Mouse (Mus musculus) liver, embryonic 14.5 days (tissue): ENCODE measurements around the gene Ndufb5. TPM values are rescaled to one million over a fixed set of nuclear protein-coding genes. Genes with fewer than 3 reads are reported as not detected.

Experiments
- ATAC-seq: fragments of 200-750 bp; cut with Nextera tagmentation; 2 replicates; pipeline ENCODE4 v1.8.0; 2017; ENCODE audit warnings: moderate number of reproducible peaks, mild to moderate bottlenecking, moderate library complexity; ENCODE audit not compliant: insufficient read depth
- DNase-seq, 3 experiments: peaks; one replicate each; pipeline ENCODE4 v3.0.0-alpha.2; 2012 to 2013; ENCODE audit warnings: low read depth in 3 of 3, low spot score in 3 of 3
- H3K27ac ChIP-seq: fragments of 300-500 bp; sonication (generic); 2 replicates; pipeline ENCODE4 v1.5.1; 2014; ENCODE audit warnings: moderate library complexity, mild to moderate bottlenecking, control low read depth, inconsistent platforms
- H3K27me3 ChIP-seq: fragments of 300-500 bp; sonication (generic); 2 replicates; pipeline ENCODE4 v1.6.1; 2014; ENCODE audit warnings: mild to moderate bottlenecking, low read length, moderate library complexity; ENCODE audit not compliant: control insufficient read depth, insufficient read depth
- H3K36me3 ChIP-seq: fragments of 300-500 bp; sonication (generic); replicated peaks from 2 replicates; pipeline ENCODE4 v1.6.1; 2014; ENCODE audit warnings: low read depth; ENCODE audit not compliant: control insufficient read depth, insufficient read depth
- H3K4me1 ChIP-seq, 2 experiments: fragments of 200-500 bp in 1 of 2; fragments of 300-500 bp in 1 of 2; sonication (generic) in 1 of 2; replicated peaks; 2 replicates each; pipeline ENCODE4 v1.6.1; 2012 to 2014; ENCODE audit warnings: antibody characterized with exemption in 1 of 2, inconsistent platforms in 1 of 2, low read length in 1 of 2; ENCODE audit not compliant: control insufficient read depth in 2 of 2, insufficient read depth in 2 of 2
- H3K4me2 ChIP-seq: fragments of 300-500 bp; sonication (generic); 2 replicates; pipeline ENCODE4 v1.6.1; 2014; ENCODE audit warnings: low read depth, mild to moderate bottlenecking, control low read depth, moderate library complexity
- H3K4me3 ChIP-seq, 2 experiments: fragments of 200-500 bp in 1 of 2; fragments of 300-500 bp in 1 of 2; sonication (generic) in 1 of 2; 2 replicates each; pipeline ENCODE4 v1.5.1; 2012 to 2014; ENCODE audit warnings: low read depth in 2 of 2, low read length in 2 of 2, mild to moderate bottlenecking in 2 of 2, control low read depth in 1 of 2, inconsistent platforms in 1 of 2, moderate library complexity in 1 of 2; ENCODE audit not compliant: insufficient read depth in 1 of 2
- H3K9ac ChIP-seq: fragments of 300-500 bp; sonication (generic); replicated peaks from 2 replicates; pipeline ENCODE4 v1.6.1; 2014; ENCODE audit warnings: mild to moderate bottlenecking, control low read depth, moderate library complexity
- H3K9me3 ChIP-seq: fragments of 300-500 bp; sonication (generic); 2 replicates; pipeline ENCODE4 v1.6.1; 2016; ENCODE audit warnings: low read length, mixed read lengths; ENCODE audit not compliant: control insufficient read depth
- CTCF ChIP-seq: IDR thresholded peaks from 2 replicates; pipeline ENCODE4 v1.5.1; 2016; ENCODE audit warnings: antibody characterized with exemption, low read depth, control low read depth
- EP300 ChIP-seq: IDR thresholded peaks from 2 replicates; pipeline ENCODE4 v1.6.1; 2016; ENCODE audit warnings: antibody characterized with exemption, low read depth
- WGBS: fragments of 180-500 bp; shearing (Covaris S2); extraction: QIAGEN DNeasy Blood & Tissue Kit; methylation state at CpG from one replicate; pipeline ENCODE4 v1.1.7; 2014; ENCODE audit not compliant: insufficient replicate concordance; 5-methylcytosine and 5-hydroxymethylcytosine counted together
- polyA plus RNA-seq, 2 experiments: library from polyadenylated mRNA; depleted of rRNA in 1 of 2; stranded (reverse) in 1 of 2; unstranded in 1 of 2; fragments of >200 nt; fragmentation: Nextera tagmentation in 1 of 2; extraction: Ambion mirVana in 1 of 2; gene quantifications; 2 replicates each; pipeline versions ENCODE4 v1.2.1 to v1.2.3; 2012 to 2014

Gene Ndufb5
- polyA plus RNA-seq, 2 experiments = 90.6 to 163 TPM

DNA sequence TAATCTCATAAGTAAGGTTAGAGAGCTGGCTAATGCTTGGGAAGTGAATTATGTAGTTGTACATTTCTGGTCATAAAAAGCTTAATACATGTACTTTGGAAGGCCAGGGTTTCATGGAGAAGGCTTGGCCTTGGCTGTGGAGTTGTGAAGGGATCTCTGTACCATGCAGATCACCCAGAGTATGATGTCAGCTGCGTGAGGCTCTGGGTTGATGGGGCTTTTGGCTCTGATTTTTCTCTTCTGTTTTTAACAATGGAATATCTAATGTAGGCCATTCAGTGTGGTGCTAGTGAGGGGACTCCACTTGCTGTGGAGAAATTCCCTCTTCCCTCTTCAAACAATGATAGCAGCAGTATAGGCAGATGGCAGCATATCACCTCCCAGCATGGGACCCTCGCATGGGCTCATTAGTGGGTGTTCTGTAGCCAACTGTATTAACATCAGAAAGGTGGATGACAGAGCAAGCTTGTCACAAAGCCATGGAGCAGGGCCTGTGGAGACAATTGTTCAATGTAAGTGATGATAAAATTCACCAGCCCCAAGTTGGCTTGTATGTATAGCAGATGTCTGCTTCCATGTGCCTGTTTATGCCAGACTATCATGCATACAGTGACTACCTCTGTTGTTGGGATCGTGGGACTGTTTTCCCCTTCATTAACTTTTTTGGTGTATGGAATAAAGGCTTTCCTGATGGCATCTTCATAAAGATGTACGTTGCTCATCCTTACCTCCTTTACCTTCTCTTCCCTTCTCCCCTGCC, 13.2 kb downstream of the Ndufb5 start:
- WGBS = 81% methylated on average over 4 of the region's 4 CpGs
- Histone ChIP-seq H3K4me2 (no peak overlapping the region), H3K36me3 (peaks cover 37% of the 10 kb centered on the region), H3K4me3 (no peak overlapping the region), H3K27me3 (no peaks in the 10 kb centered on the region), H3K9me3 (no peaks in the 10 kb centered on the region), H3K4me1 (no peaks in the 10 kb centered on the region), H3K27ac (no peak overlapping the region), H3K9ac (no peak overlapping the region)
- ATAC-seq (no peak), DNase-seq (no peak)
- no peak for TF ChIP-seq EP300
- TF ChIP-seq CTCF = no peak

DNA sequence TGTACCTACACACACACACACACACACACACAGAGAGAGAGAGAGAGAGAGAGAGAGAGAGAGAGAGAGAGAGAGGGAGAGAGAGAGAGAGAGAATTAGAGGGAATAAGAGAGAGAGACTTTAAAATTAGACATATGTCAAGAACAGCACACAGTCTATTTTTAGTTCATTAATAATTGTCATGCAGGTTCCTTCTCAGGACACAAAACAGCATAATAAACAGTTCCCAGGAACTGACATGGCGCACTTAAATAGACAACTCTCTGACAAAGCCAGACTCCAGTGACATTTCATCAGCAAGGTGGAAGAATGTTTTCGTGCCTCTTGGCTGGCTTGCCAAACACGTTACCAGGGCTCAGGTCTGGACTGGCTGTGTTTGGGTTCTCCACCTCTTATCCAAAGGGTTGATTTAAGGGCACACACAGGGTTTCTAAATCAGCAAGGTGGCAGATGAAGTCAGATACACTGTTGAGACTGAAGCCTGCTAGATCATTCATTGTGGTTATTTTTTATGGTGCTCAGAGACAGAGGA, 17.7 kb downstream of the Ndufb5 start:
- no peak for ATAC-seq
- Histone ChIP-seq H3K9ac (no peak overlapping the region), H3K36me3 (peaks cover 12% of the 10 kb centered on the region), H3K4me3 (no peak overlapping the region), H3K4me1 (no peaks in the 10 kb centered on the region), H3K27ac (no peak overlapping the region), H3K27me3 (no peaks in the 10 kb centered on the region), H3K4me2 (no peak overlapping the region), H3K9me3 (no peaks in the 10 kb centered on the region)
- 83% methylated on average over 3 of the region's 3 CpGs for WGBS
- no peak for TF ChIP-seq CTCF
- no peak for TF ChIP-seq EP300
- DNase-seq = no peak

DNA sequence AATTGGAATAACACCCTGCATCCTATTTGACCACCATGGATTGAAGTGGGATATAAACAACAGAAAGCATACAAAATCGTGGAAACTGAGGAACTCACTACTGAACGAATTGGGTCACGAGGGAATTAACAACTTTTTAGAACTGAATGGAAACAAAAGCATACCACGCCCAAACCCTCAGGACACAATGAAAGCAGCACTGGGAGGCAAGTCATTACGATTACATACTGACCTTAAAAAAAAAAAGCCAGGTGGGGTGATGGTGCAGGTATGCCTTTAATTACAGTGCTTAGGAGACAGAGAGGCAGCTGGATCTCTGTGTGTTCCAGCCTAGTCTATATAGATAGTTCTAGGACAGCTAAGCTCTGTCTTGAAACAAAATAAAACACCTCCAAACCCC, 22.4 kb downstream of the Ndufb5 start:
- no peak for ATAC-seq
- no peak overlapping the region for H3K4me3 ChIP-seq
- no peak for TF ChIP-seq EP300
- TF ChIP-seq CTCF = no peak
- H3K4me2 ChIP-seq = no peak overlapping the region
- no peaks in the 10 kb centered on the region for H3K9me3 ChIP-seq
- 57% methylated on average over 5 of the region's 5 CpGs for WGBS
- H3K27ac ChIP-seq = no peak overlapping the region
- no peaks in the 10 kb centered on the region for H3K4me1 ChIP-seq
- DNase-seq = no peak
- H3K9ac ChIP-seq = no peak overlapping the region
- H3K27me3 ChIP-seq = no peaks in the 10 kb centered on the region
- no peaks in the 10 kb centered on the region for H3K36me3 ChIP-seq

DNA sequence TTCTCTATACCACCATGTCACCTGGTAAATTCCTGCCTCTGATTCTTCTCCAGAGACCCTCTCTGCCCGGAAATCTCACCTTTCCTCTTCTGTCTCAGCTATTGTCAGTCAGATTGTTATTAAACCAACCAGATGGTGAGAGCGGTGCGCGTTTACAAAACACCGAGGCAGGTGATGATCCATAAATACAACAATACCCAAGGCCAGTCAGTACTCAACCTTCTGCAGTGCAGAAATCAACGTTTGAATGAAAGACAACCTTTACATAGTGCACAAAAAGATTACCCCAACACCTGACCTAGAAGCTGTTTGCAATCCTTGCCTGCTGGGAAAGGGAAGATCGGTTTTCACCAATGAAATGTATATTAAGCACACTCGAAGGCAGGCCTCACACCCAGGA, 26.2 kb downstream of the Ndufb5 start:
- no peak for TF ChIP-seq EP300
- TF ChIP-seq CTCF = no peak
- no peaks in the 10 kb centered on the region for H3K27me3 ChIP-seq
- no peak overlapping the region for H3K27ac ChIP-seq
- no peak overlapping the region for H3K4me3 ChIP-seq
- no peak for ATAC-seq
- no peaks in the 10 kb centered on the region for H3K36me3 ChIP-seq
- no peak overlapping the region for H3K9ac ChIP-seq
- WGBS = 47% methylated on average over 8 of the region's 8 CpGs
- H3K4me2 ChIP-seq = no peak overlapping the region
- no peaks in the 10 kb centered on the region for H3K9me3 ChIP-seq
- H3K4me1 ChIP-seq = no peaks in the 10 kb centered on the region
- DNase-seq = no peak

DNA sequence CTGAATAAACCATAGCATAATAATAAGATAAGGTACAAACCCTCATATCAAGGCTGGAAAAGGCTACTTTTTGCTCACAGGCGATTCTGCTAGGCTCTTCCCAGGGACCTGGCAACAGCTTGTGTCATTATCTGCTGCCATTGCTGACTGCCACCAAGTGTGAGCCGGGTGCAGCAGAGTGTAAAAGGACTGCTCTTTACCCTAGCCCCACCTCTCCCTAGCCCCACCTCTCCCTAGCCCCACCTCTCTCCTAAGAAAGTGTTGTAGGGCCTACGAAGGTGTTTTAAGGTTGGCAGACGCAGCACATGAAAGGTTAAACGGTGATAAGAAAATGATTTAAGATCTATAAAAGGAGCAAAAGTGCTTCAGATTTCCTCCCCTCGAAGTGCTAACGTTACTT, 27.1 kb downstream of the Ndufb5 start:
- WGBS = 43% methylated on average over 7 of the region's 7 CpGs
- H3K36me3 ChIP-seq = no peaks in the 10 kb centered on the region
- DNase-seq = no peak
- TF ChIP-seq EP300 = no peak
- no peak for TF ChIP-seq CTCF
- ATAC-seq = no peak
- no peak overlapping the region for H3K9ac ChIP-seq
- no peak overlapping the region for H3K27ac ChIP-seq
- no peaks in the 10 kb centered on the region for H3K9me3 ChIP-seq
- no peaks in the 10 kb centered on the region for H3K27me3 ChIP-seq
- H3K4me1 ChIP-seq = no peaks in the 10 kb centered on the region
- H3K4me2 ChIP-seq = no peak overlapping the region
- H3K4me3 ChIP-seq = no peak overlapping the region
